Comparison of ENCODE assay signal across 15 mouse cellular contexts in genomic region chr9:61120931-61121391, GRCm38 (mm10).
DNase-seq lines count a peak whose midpoint lies in the region; ATAC-seq and TF ChIP-seq lines count a peak whose summit lies in the region.
"Had no signal": no experiment of that assay in that cellular context is flagged by ENCODE, and none has a peak within 500 bp of the region (broad histone marks: within the 10 kb centered on the region; RNA-seq: fewer than 3 reads in every experiment).

No protein-coding gene starts in this region.

- peaks cover 17% of the 10 kb centered on the region for H3K4me1 ChIP-seq in midbrain, embryonic 15.5 days
- H3K4me1 ChIP-seq in midbrain, postnatal 0 days (ENCODE audit: insufficient read depth, low read length): no peaks in the 10 kb centered on the region
- 0 out of 2 replicates have a peak, but pooled peaks cover 7% of the 10 kb centered on the region for H3K4me1 ChIP-seq in embryonic facial prominence, embryonic 12.5 days
- H3K4me1 ChIP-seq: heart, embryonic 15.5 days had no signal

- no peaks in the 10 kb centered on the region for H3K9me3 ChIP-seq in midbrain, embryonic 15.5 days
- H3K9me3 ChIP-seq in midbrain, postnatal 0 days (ENCODE audit: low read length): no peaks in the 10 kb centered on the region
- H3K9me3 ChIP-seq in embryonic facial prominence, embryonic 12.5 days: no peaks in the 10 kb centered on the region
- H3K9me3 ChIP-seq: forebrain, embryonic 12.5 days; heart, embryonic 15.5 days; intestine, embryonic 15.5 days; limb, embryonic 15.5 days had no signal

- H3K27ac ChIP-seq in midbrain, embryonic 15.5 days: 0 out of 2 replicates have a peak overlapping the region, but pooled peaks have one; percentile 4
- no peak overlapping the region for H3K27ac ChIP-seq in midbrain, postnatal 0 days (ENCODE audit: low read depth, low read length)
- peak overlapping the region; percentile 56; the same call in 1 of the 2 replicates for H3K27ac ChIP-seq in embryonic facial prominence, embryonic 12.5 days
- H3K27ac ChIP-seq: forebrain, embryonic 12.5 days; heart, embryonic 15.5 days; intestine, embryonic 15.5 days; limb, embryonic 15.5 days had no signal

- no peaks in the 10 kb centered on the region; the same call in 1 of the 2 replicates for H3K27me3 ChIP-seq in midbrain, embryonic 15.5 days (replicated peaks)
- H3K27me3 ChIP-seq in midbrain, postnatal 0 days (ENCODE audit: insufficient read depth, low read length): 0 out of 2 replicates have a peak, but pooled peaks cover 2% of the 10 kb centered on the region
- H3K27me3 ChIP-seq in embryonic facial prominence, embryonic 12.5 days: peaks cover 7% of the 10 kb centered on the region; the same call in 1 of the 2 replicates

- H3K4me2 ChIP-seq in midbrain, embryonic 15.5 days: no peak overlapping the region
- no peak overlapping the region for H3K4me2 ChIP-seq in midbrain, postnatal 0 days (ENCODE audit: low read depth, low read length, poor library complexity, severe bottlenecking)
- H3K4me2 ChIP-seq in embryonic facial prominence, embryonic 12.5 days (replicated peaks): no peak overlapping the region
- H3K4me2 ChIP-seq: forebrain, embryonic 12.5 days; heart, embryonic 15.5 days; intestine, embryonic 15.5 days; limb, embryonic 15.5 days had no signal

- no peaks in the 10 kb centered on the region for H3K36me3 ChIP-seq in midbrain, embryonic 15.5 days (replicated peaks)
- no peaks in the 10 kb centered on the region for H3K36me3 ChIP-seq in midbrain, postnatal 0 days (ENCODE audit: insufficient read depth, low read length)
- H3K36me3 ChIP-seq in embryonic facial prominence, embryonic 12.5 days: no peaks in the 10 kb centered on the region
- H3K36me3 ChIP-seq: forebrain, embryonic 12.5 days; heart, embryonic 15.5 days; intestine, embryonic 15.5 days; limb, embryonic 15.5 days had no signal

- ATAC-seq in midbrain, embryonic 15.5 days (replicated peaks): no peak
- ATAC-seq in midbrain, postnatal 0 days (ENCODE audit: low FRiP score): no peak
- ATAC-seq in embryonic facial prominence, embryonic 12.5 days (ENCODE audit: insufficient number of reproducible peaks, insufficient read depth, low FRiP score, low TSS enrichment): no peak
- ATAC-seq: intestine, embryonic 15.5 days had no signal

- no peak for TF ChIP-seq CTCF in midbrain, postnatal 0 days (IDR thresholded peaks at IDR 0.05)

- no peak for DNase-seq in midbrain, postnatal 0 days (ENCODE audit: low spot score)
- DNase-seq in adrenal gland, postnatal 14 days: peak; percentile 73
- peak; percentile 48 to 50 for DNase-seq in layer of hippocampus, postnatal 36 days
- no peak for DNase-seq in frontal cortex, postnatal 10 days (ENCODE audit: low spot score in 2 of 2)
- no peak for DNase-seq in thymus, postnatal 14 days
- DNase-seq: gastrocnemius, postnatal 25 days; lung, postnatal 14 days; right cerebral cortex, adult 18-20 months; thymus, adult 2 months had no signal

- H3K4me3 ChIP-seq in midbrain, embryonic 15.5 days: no peak overlapping the region
- H3K4me3 ChIP-seq in midbrain, postnatal 0 days (ENCODE audit: low read depth, low read length): no peak overlapping the region
- no peak overlapping the region for H3K4me3 ChIP-seq in embryonic facial prominence, embryonic 12.5 days
- H3K4me3 ChIP-seq: forebrain, embryonic 12.5 days; heart, embryonic 15.5 days; intestine, embryonic 15.5 days; limb, embryonic 15.5 days had no signal

- WGBS in midbrain, embryonic 15.5 days: 50% methylated on average over 10 of the region's 10 CpGs
- WGBS in midbrain, postnatal 0 days: 38% methylated on average over 10 of the region's 10 CpGs
- WGBS in embryonic facial prominence, embryonic 12.5 days: 44% methylated on average over 10 of the region's 10 CpGs

- H3K9ac ChIP-seq in midbrain, embryonic 15.5 days: no peak overlapping the region
- no peak overlapping the region for H3K9ac ChIP-seq in midbrain, postnatal 0 days (replicated peaks; ENCODE audit: low read length, poor library complexity, severe bottlenecking)
- H3K9ac ChIP-seq in embryonic facial prominence, embryonic 12.5 days: no peak overlapping the region; the same call in 1 of the 2 replicates
- H3K9ac ChIP-seq: forebrain, embryonic 12.5 days; heart, embryonic 15.5 days; intestine, embryonic 15.5 days; limb, embryonic 15.5 days had no signal

Comparison
In these comparisons a context has a peak if more than half of its experiments do, and no peak if none do; other contexts are left out.
1. DNase-seq: peak in adrenal gland, postnatal 14 days (single experiment) and layer of hippocampus, postnatal 36 days (2 of 2); none in midbrain, postnatal 0 days (single experiment), frontal cortex, postnatal 10 days (0 of 2) and thymus, postnatal 14 days (single experiment).